9 mouse cellular contexts compared by ENCODE assay signal in genomic region chr9:105960533-105960932, GRCm38 (mm10). TPM values are rescaled to one million over a fixed set of nuclear protein-coding genes. Genes with fewer than 3 reads are reported as not detected.
DNase-seq lines count a peak whose midpoint lies in the region; ATAC-seq and TF ChIP-seq lines count a peak whose summit lies in the region.
"Had no signal": no experiment of that assay in that cellular context is flagged by ENCODE, and none has a peak within 500 bp of the region (broad histone marks: within the 10 kb centered on the region; RNA-seq: fewer than 3 reads in every experiment).

Gene Col6a5 (minus strand): TSS chr9:105960643.

- no peak within 1 kb of the TSS for H3K27ac ChIP-seq in intestine, postnatal 0 days (ENCODE audit: low read depth, low read length)
- H3K27ac ChIP-seq: layer of hippocampus, adult 2 months had no signal

- WGBS in intestine, postnatal 0 days = 10% methylated on average over 13 of the region's 13 CpGs

- no peak within 1 kb of the TSS for H3K9ac ChIP-seq in intestine, postnatal 0 days (ENCODE audit: low read depth, low read length)

- no peaks in the 10 kb centered on the region for H3K9me3 ChIP-seq in intestine, postnatal 0 days (ENCODE audit: control insufficient read depth)

- no peak for ATAC-seq in intestine, postnatal 0 days
- ATAC-seq in frontal cortex, adult (ENCODE audit: low TSS enrichment) = no peak

- no peak for TF ChIP-seq CTCF in intestine, postnatal 0 days (IDR thresholded peaks at IDR 0.05; ENCODE audit: low read depth)

- H3K36me3 ChIP-seq in intestine, postnatal 0 days (ENCODE audit: control insufficient read depth, insufficient read depth) = no peaks in the 10 kb centered on the region

- no peak within 1 kb of the TSS for H3K4me3 ChIP-seq in intestine, postnatal 0 days (ENCODE audit: low read depth, low read length)
- H3K4me3 ChIP-seq: layer of hippocampus, adult 2 months had no signal

- 0 out of 2 replicates have a peak, but pooled peaks cover 3% of the 10 kb centered on the region for H3K4me1 ChIP-seq in intestine, postnatal 0 days (replicated peaks; ENCODE audit: control insufficient read depth, insufficient read depth, low read length)

- H3K4me2 ChIP-seq in intestine, postnatal 0 days (replicated peaks; ENCODE audit: low read depth) = peak within 1 kb of the TSS; percentile 30

- peak; percentile 78 for DNase-seq in adrenal gland, adult 2 months
- DNase-seq in gastrocnemius, postnatal 10 days = peak; percentile 40
- peak; percentile 41 for DNase-seq in lung, postnatal 14 days
- DNase-seq in layer of hippocampus, postnatal 25 days (ENCODE audit: extremely low spot score in 1 of 2, low spot score in 1 of 2) = no peak
- DNase-seq in cerebellum, adult 18-20 months = no peak
- DNase-seq in layer of hippocampus, adult 18-20 months (ENCODE audit: low spot score in 2 of 2) = no peak

- H3K27me3 ChIP-seq in intestine, postnatal 0 days (replicated peaks; ENCODE audit: control insufficient read depth, insufficient read depth, low read length) = no peaks in the 10 kb centered on the region

RNA-seq across cellular contexts. Expression of gene Col6a5, which starts in this region (rescaled TPM):
- total RNA-seq in adrenal gland, adult 2 months (2021) = 1 to 10 TPM; 1.8 to 5.8 TPM
- 0.30 and 0.36 TPM in 2 replicates for polyA plus RNA-seq in adrenal gland, adult 2 months (2012; rRNA removed)
- 1 to 10 TPM; 1.2 to 1.4 TPM for total RNA-seq in gastrocnemius, postnatal 10 days (2021)
- polyA plus RNA-seq in intestine, postnatal 0 days (2015; fragmentation: Nextera tagmentation; extraction: Ambion mirVana) = 3.6 and 4.0 TPM in 2 replicates
- total RNA-seq in layer of hippocampus, postnatal 25 days (2021) = under 1 TPM; 0.40 to 0.54 TPM
- total RNA-seq in layer of hippocampus, adult 18-20 months (2021) = 1 to 10 TPM in 1 of 2 experiments, under 1 TPM in 1; 0.72 to 1.0 TPM

Comparison
In these comparisons a context has a peak if more than half of its experiments do, and no peak if none do; other contexts are left out.
1. DNase-seq: peak in adrenal gland, adult 2 months (single experiment), gastrocnemius, postnatal 10 days (single experiment) and lung, postnatal 14 days (single experiment); none in layer of hippocampus, postnatal 25 days (0 of 2), cerebellum, adult 18-20 months (0 of 2) and layer of hippocampus, adult 18-20 months (0 of 2).